Mouse (Mus musculus): ENCODE data around the gene Gm8439.
"Not testable (repeated sequence)": the region's sequence is repeated elsewhere in the genome, so short reads cannot be mapped to it uniquely, and the experiment has no call there.

The Gm8439 gene

DNA sequence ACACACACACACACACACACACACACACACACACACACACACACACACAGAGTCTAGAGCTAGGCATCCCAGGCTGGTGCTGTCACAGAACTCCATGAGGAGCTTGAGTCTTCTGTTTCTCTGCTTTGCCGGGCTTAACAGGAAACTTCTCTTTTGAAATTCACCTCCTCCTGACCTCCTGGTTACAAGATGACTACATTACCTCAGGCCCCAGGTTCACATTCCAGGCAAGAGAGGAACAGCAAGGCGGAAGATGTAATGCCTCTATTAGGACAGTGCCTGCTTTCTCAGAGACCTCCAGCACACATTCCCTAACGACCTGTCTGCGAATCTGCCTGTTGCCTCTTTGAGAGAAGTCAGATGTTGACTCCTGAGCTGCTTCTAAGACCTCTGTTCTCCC is at the start of gene Gm8439:
Gene Gm8439 (plus strand): TSS at position 301 of the 400 bp plus-strand sequence.
- no peak for DNase-seq (ENCODE audit: low read depth, low spot score)

DNA sequence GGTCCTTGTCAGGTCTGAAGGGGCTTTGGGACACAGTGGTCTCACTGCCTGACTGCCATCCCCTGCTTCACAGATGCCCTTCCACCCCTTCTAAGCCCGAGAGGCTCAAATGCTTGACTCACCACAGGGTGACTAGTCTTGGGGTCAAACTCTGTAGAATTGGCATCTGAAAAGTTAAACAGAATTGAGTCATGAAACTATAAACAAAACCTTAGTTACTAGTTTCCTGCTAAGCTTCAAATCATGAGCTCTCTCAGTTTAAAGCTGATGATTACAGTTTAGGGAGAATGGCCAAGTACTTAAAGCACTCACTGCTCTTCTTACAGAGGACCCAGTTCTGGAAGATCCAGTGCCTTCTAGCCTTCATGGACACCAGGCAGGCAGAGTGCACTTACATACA is 43.6 kb upstream of the Gm8439 start:
- peak; percentile 51 for DNase-seq (ENCODE audit: low read depth, low spot score)

DNA sequence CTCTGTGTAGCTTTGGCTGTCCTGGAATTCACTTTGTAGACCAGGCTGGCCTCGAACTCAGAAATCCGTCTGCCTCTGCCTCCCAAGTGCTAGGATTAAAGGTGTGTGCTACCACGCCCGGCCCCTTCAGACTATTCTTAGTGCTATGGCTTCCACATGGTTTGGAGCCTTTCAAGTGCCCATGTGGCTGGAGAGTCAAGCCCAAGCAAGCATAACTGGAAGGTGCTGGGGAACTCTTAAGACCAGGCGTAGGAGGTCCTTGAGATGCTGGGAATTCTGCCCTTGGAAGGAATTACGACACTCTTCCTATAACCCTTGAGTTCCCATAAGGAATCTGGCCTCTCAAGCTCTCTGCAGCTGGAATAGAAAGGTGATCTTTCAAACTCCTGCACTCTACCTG is 32.0 kb upstream of the Gm8439 start:
- no peak for DNase-seq (ENCODE audit: low read depth, low spot score)

DNA sequence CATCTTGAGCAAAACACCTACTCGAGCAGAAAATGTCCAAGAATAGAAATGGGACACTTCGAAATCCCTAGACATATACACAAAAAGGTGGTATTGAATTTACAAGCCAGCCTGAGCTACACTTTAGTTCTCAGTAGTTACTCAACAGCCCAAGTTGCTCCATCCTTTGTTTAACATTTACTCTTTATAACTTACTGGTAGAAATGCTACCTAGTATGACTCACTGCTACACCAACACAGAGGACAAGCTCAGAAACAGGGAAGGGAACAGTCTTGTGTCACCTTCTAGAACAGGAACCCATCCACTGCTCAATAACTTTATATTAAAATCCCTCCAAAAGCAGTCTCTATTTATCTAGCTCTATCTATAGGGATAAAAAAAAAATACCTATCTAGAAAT is 22.8 kb upstream of the Gm8439 start:
- peak; percentile 19 for DNase-seq (ENCODE audit: low read depth, low spot score)

DNA sequence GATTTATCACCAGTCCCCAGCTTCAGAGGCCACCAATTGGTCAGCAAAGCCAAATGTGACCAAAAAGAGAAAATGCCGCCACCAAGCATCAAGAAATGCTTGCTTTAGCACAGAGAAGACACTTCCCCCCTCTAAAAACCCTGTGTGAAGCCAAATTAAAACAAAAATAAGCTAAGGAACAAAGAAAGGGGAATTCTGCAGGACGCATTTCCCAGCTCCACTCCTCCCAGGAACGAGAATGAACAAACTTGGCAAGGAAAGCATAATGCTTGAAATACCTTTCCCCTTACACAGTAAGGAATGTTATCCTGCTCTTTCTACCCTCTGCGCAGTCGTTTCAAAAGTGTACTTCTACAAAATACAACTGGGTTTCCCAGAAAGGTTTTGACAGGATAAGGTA is 20.5 kb upstream of the Gm8439 start:
- DNase-seq (ENCODE audit: low read depth, low spot score) = peak; percentile 86

DNA sequence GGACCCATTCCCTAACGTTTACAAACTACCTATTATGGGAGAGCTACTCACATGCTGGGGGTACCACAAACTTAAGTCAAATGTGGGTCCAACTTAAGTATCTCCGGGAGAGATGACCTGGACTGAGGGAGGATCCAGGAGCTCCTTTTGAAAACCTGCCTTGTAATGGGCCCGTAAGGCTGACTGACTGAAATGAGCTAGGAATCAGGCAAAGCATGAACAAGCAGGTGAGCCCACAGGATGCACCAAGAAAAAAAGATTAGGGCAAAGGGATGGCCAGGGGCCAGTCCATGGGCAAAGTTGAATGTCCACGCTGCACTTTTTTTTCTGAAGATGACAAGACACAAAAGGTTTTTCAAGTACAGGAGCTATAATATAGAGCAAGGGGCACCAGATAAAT is 19.5 kb upstream of the Gm8439 start:
- DNase-seq (ENCODE audit: low read depth, low spot score) = no peak

DNA sequence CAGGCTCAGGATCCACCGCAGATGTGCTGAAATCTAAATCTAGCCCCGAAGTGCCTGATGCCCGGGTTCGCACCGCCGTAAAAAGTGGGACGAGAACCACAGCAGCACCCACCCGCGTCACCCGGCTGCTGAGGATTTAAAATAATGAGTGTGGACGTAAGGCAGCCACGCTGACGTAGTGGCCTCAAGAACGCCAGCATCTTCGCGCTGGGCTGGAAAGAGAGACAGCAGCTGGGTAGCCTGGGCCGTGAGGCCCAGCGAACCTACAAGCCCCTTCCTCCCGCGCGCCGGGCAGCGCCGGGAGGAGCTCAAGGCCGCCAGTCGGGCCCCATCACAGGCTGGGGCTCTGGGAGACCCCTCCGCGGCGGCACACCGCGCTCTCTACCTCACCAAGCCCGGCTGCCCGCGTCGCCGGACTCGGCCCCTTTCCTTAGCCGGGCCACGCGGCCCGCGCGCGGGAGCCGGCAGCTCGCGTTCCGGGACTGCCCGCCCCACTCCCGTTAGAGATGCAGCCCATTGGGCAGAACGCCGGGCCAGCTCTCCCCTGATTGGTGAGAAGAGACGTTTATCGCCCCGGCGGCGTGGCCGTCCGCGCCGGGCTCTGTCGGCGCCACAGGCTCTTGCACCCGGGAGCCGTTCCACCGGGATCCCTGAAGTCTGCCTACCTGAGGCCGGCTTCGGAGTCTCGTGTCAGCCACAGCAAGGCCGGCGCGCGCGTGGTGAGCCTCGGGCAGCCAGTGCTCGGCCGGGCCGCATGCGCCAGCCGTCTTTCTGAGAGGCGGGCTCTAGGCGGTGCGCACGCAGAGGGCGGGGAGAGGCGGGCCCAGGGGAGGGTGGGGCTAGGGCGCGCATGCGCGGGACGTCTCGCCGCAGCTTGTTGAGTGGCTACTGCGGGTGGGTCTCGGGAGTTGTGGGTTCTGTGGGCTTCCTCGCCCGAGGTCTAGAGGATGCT is 18.8 kb upstream of the Gm8439 start, which contains the start of gene Ctps:
Gene Ctps (minus strand): TSS at position 791 of the 952 bp plus-strand sequence.
- DNase-seq (ENCODE audit: low read depth, low spot score) = peak; percentile 89

DNA sequence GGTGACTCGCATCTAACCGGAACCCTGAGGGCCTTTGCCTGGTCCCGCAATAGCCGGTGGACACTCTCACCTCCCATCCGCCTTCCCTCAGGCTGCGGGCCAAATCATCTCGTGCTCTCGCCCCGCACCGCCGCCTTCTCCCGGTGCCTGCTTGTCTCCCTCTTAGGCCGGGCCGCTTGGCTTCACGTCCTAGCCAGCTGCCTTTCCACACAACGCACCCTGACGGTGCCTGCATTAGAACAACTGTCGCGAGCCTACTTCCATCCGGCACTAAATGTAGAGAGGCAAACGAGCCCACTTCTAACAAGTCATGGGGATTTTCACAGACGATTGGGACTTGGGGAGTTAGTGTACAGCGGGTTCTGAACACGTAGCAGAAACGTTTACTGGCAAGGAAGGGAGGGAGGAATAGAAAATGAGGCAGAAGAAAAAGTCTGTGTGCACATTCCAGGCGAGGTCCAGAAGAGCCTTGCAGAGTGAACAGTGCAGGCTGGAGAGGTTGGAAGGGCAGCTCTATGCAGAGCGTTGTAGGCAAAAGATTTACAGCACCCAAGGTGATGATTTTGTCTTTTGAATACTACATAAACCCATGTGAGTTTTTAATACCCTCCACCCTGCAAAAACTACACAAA is 18.0 kb upstream of the Gm8439 start:
- DNase-seq (ENCODE audit: low read depth, low spot score) = peak; percentile 66

DNA sequence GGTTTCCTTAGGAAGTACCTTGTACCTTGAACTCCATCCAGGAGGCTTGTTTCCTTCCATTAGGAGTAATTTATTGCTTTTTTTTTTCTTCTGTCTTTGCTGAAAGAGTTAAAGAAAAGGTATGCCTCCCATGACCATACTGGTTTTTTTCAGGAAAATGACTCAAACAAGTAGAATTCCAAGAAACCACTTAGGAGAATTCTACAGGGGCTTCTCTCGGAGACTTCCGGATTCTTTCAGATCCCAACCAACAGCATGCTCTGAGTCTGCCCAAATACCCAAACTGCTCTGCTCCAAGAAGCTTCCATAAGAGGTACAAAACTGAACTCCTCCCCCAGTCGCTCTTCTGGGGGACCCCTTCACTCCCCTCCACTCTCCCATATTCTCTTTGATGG is 17.5 kb upstream of the Gm8439 start:
- peak; percentile 91 for DNase-seq (ENCODE audit: low read depth, low spot score)

DNA sequence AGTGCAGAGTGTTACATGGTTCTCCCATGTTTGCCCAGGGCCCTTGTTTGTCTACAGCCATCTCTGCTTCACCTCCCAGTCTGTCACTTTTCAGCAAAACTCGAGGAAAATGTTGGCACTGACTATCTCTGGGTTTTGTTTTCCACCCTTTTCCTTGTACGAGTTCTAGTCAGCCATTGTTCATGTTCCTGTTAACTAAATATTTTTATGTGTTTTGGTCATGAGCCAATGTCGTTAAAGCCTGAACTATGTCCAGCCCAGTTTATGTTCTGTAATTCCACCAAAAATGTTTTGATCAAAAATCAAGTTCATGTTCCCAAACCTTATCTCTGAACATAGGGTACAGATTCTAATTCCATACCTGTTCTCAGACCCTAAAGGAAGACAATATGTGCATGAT is 16.9 kb upstream of the Gm8439 start:
- DNase-seq (ENCODE audit: low read depth, low spot score) = no peak

DNA sequence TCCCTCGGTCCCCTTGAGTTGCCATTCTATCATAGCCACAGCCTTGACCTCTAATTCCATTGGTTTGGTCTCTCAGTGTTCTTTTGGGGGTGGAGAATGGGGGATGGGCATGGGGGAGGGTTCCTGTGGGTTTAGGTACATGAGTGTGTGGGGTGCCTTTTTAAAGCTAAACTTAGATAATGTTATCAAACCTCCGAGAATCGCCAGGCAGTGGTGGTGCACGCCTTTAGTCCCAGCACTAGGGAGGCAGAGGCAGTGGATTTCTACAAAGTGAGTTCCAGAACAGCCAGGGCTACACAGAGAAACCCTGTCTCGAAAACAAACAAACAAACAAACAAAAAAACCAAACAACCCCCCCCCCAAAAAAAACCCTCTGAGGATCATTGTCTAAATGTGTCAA is 7.7 kb upstream of the Gm8439 start:
- no peak for DNase-seq (ENCODE audit: low read depth, low spot score)

DNA sequence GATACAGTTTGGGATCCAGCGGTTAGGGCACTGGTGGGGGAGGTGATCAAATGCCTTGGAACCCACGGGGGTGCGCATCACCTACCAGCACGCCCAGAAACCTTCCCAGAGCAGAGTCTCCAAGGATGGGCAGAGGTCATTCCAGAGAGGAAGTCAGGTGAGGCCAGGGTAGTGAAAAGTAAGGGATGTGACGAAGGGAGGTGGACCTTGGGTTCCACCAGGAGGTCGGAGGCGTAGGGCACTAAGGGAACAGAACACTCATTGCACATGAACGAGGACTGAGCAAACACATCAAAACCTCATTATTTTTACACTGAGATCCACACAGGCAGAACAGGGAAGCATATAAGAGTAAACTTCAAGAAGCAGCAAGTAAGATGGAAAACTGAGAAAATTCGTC is 6.8 kb upstream of the Gm8439 start:
- no peak for DNase-seq (ENCODE audit: low read depth, low spot score)

DNA sequence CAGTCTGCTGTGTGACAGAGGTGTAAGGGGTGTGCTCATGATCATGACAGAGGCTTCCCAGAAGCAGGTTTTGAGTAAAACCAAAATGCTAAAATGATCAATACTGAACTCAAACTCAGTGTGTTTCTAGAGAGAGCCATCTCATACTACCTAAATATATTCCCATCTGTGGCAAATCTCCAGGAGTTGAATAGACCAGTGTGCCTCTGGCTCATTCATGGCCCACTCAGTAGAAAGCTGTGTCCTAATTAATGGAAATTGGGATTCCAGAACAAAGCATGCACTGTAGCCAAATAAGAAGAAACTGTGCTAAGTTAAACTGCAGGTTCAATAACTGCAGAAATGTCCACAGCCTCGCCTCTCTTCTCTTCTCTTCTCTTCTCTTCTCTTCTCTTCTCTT is 1.6 kb upstream of the Gm8439 start:
- DNase-seq (ENCODE audit: low read depth, low spot score) = no peak

DNA sequence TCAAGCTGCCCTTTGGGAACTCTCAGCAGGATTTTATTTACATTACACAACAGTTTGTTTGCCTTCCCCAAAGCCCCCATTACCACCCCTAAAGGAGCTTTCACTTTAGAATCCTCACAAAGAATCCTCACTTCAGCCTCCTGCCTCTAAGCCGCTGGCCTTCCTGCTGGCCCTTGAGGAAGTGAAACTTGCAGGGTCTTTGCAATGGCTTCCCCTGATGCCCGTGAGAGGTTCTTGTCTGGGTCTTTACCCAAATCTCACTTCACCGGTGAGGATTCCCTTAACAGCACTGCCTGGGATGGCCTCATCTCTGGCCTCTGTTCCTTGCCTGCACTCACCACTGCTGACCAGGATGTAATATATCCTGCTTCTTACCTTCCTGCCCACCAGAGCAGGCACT is 525 bp downstream of the Gm8439 start:
- DNase-seq (ENCODE audit: low read depth, low spot score) = no peak

DNA sequence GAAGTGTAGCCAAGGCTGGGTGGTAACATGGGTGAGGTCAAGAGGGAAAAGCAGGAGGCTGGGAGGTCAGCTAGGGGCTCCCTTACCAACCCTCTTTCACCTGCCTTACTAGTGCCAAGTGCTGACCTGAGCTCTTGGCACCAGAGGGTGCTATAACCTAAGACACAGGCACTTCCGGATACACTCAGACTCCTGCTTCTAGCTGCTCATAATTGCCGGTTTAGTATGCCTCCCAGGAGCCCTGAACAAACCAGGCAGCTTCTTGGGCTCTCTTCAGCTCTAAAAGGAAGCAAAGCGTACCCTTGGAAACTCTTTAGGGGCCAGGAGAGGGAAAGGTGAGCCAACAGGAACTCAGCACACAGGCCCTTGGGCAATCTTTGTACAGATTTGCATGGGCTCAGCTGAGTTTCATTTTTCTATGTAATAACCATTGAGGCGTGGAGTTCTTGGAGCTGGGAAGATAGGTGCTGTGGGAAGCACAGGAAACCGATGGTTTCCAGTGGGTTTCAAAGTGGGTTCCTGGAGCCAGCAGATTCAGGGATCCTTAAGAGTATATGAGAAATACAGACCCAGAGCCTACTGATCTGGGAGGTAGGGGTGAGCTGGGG is 1.4 kb downstream of the Gm8439 start:
- DNase-seq (ENCODE audit: low read depth, low spot score) = peak; percentile 82

DNA sequence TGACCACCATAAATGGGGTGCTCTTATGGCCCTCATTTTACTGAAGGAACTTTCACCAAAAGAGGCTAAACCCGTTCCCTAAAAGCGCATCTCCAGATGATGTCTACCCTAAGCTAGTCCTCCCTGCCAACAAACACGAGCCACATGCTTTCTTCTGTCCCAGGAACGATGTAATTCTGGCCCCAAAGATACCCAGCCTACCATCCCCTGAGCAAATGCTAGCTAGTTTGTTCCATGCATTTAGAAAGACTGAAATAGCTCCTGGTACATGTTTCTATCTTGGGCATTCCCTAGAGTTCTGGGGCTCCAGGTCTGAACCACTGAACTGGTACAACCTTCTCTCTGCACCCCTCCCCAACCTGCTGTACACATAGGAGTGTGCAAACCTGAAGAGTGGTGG is 2.4 kb downstream of the Gm8439 start:
- no peak for DNase-seq (ENCODE audit: low read depth, low spot score)

DNA sequence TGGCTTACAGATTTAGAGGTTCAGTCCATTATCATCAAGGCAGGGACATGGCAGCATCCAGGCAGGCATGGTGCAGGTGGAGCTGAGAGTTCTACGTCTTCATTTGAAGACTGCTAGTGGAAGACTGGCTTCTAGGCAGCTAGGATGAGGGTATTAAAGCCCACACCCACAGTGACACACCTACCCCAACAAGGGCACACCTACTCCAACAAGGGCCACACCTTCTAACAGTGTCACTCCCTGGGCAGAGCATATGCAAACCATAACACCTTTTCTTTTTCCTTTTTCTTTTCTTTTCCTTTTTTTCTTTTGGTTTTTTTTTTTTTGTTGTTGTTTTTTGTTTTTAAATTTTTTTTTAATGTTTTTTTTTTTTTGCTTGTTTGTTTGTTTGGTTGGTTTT is 7.7 kb downstream of the Gm8439 start:
- not testable (repeated sequence) for DNase-seq (ENCODE audit: low read depth, low spot score)

DNA sequence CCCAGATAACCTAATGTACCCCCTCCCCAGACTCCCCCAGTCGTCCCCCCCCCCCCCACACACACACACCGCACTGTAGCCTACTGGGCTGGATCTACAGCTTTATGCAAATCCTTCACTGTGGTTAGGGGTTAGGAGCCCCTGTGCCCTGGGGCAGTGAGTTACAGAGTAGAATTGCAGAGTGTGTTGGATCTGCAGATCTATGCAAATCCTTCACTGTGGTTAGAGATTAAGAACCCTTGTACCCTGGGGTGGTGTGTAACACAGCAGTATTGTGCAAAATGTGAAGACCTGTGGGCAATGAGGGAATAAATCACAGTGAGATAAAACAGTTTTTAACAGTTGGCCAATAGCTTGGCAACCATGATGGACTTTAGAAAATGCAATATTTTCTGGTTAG is 10.4 kb downstream of the Gm8439 start:
- no peak for DNase-seq (ENCODE audit: low read depth, low spot score)

DNA sequence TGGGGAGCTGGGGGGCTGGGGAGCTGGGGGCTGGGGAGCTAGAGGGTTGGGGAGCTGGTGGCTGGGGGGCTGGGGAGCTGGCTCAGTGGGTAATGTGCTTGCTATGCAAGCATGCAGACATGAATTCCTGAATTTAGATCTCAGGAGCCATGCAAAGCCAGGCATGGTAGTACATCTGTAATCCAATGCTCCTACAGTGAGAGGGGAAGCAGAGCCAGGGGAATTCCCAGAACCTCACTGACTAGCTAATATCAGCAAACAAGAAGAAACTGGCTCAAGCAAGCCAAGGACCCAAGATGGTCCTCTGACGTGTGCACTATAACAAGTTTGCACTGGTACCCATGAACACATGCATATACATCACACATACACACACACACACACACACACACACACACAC is 13.2 kb downstream of the Gm8439 start:
- DNase-seq (ENCODE audit: low read depth, low spot score) = peak; percentile 20

DNA sequence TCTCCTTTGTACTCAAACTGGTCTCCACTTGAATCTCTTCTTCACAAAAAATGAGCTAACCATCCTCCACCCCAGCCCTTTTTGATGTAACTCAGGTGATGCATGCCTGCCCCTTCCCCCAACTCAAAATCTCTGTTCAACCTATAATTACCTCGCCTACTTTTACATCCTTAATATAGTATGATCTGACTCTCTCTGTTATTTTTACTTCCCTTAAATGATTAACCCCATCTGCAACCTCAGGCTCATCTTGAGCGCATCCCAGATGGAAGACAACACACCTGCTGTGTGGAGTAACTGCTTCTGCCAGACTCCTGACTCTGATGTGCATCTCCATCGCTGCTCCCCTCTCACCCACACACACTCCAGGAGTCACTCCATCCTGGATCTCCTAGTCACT is 14.1 kb downstream of the Gm8439 start:
- DNase-seq (ENCODE audit: low read depth, low spot score) = no peak

DNA sequence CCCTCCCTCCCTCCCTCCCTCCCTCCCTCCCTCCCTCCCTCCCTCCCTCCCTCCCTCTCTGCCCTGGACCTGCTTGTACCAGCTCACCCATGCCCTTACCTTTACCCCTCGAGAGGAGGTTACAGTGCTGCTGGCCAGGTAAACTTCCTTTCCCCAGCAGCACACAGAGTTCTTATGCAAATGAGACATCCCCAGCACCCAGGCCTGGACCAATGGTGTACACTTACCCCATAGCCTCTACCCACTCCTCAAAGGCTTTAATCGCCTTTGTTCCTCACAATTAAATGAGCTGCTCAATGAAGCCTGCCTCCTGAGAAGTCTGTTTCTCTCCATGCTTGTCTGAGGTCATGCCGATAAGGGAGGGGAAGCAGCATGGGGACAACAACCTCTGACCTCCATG is 18.4 kb downstream of the Gm8439 start:
- DNase-seq (ENCODE audit: low read depth, low spot score) = no peak

DNA sequence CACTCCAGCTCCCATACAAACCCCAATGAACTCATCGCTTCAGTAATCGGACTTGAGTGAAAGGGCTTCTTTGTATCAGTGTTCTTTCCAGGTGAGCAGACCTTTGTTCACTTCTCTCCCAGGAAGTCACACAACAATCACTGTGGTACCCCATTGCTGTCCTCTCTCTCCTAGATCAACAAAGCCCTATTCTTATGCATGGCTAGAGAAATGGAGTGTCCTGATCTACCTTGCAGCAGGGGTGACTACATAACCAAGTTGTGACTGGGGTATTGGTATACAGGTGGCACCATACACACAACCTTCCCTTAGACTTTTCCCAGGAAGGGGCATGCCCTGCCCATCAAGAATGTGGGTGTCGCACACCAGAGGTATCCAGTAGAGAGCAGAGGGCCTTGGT is 22.5 kb downstream of the Gm8439 start:
- no peak for DNase-seq (ENCODE audit: low read depth, low spot score)

Measured in 3T3-L1 (cell line).